In genomic region chr2:93286321-93286720, GRCm38 (mm10) we compare ENCODE assay signal across 12 mouse cellular contexts. TPM values are rescaled to one million over a fixed set of nuclear protein-coding genes. Genes with fewer than 3 reads are reported as not detected.
DNase-seq lines count a peak whose midpoint lies in the region; ATAC-seq and TF ChIP-seq lines count a peak whose summit lies in the region.
"Had no signal": no experiment of that assay in that cellular context is flagged by ENCODE, and none has a peak within 500 bp of the region (broad histone marks: within the 10 kb centered on the region; RNA-seq: fewer than 3 reads in every experiment).

No protein-coding gene starts in this region.

- no peak for TF ChIP-seq POLR2A in brain, embryonic 14.5 days (IDR thresholded peaks at IDR 0.05; ENCODE audit: borderline replicate concordance, extremely low read depth, insufficient read depth, insufficient read length, poor library complexity, severe bottlenecking)

- no peak for ATAC-seq in embryonic facial prominence, embryonic 12.5 days (ENCODE audit: insufficient number of reproducible peaks, insufficient read depth, low FRiP score, low TSS enrichment)
- 0 out of 2 replicates have a peak, but pooled peaks have one; percentile 16 for ATAC-seq in hindbrain, embryonic 13.5 days (ENCODE audit: low FRiP score)
- ATAC-seq in midbrain, embryonic 14.5 days (ENCODE audit: low FRiP score, low TSS enrichment), result no peak
- ATAC-seq in liver, embryonic 11.5 days (replicated peaks; ENCODE audit: low FRiP score), result no peak
- ATAC-seq in erythroblast, adult 5-6 weeks (replicated peaks; ENCODE audit: low FRiP score, poor library complexity, severe bottlenecking), result no peak

- H3K27ac ChIP-seq in embryonic facial prominence, embryonic 12.5 days, result peak overlapping the region; percentile 47
- peak overlapping the region; percentile 94 for H3K27ac ChIP-seq in hindbrain, embryonic 13.5 days
- peak overlapping the region; percentile 93 for H3K27ac ChIP-seq in midbrain, embryonic 14.5 days (replicated peaks; ENCODE audit: low read depth, low read length)
- H3K27ac ChIP-seq in liver, embryonic 11.5 days (ENCODE audit: low read depth, low read length), result no peak overlapping the region
- H3K27ac ChIP-seq: limb, embryonic 15.5 days had no signal

- no peak overlapping the region for H3K4me2 ChIP-seq in embryonic facial prominence, embryonic 12.5 days (replicated peaks)
- H3K4me2 ChIP-seq in hindbrain, embryonic 13.5 days, result no peak overlapping the region
- H3K4me2 ChIP-seq in midbrain, embryonic 14.5 days (ENCODE audit: low read length), result no peak overlapping the region
- no peak overlapping the region for H3K4me2 ChIP-seq in liver, embryonic 11.5 days
- H3K4me2 ChIP-seq: limb, embryonic 15.5 days had no signal

- H3K9me3 ChIP-seq in embryonic facial prominence, embryonic 12.5 days, result no peaks in the 10 kb centered on the region
- no peaks in the 10 kb centered on the region for H3K9me3 ChIP-seq in hindbrain, embryonic 13.5 days
- H3K9me3 ChIP-seq in midbrain, embryonic 14.5 days (ENCODE audit: control insufficient read depth, low read length), result no peaks in the 10 kb centered on the region
- no peaks in the 10 kb centered on the region for H3K9me3 ChIP-seq in liver, embryonic 11.5 days (ENCODE audit: control insufficient read depth, low read length)
- H3K9me3 ChIP-seq: limb, embryonic 15.5 days had no signal

- no peaks in the 10 kb centered on the region for H3K27me3 ChIP-seq in embryonic facial prominence, embryonic 12.5 days
- no peaks in the 10 kb centered on the region for H3K27me3 ChIP-seq in hindbrain, embryonic 13.5 days
- H3K27me3 ChIP-seq in midbrain, embryonic 14.5 days (ENCODE audit: control insufficient read depth, insufficient read depth, low read length), result no peaks in the 10 kb centered on the region
- no peaks in the 10 kb centered on the region for H3K27me3 ChIP-seq in liver, embryonic 11.5 days (replicated peaks; ENCODE audit: control insufficient read depth, insufficient read depth, low read length)
- H3K27me3 ChIP-seq: limb, embryonic 15.5 days had no signal

- peak; percentile 59 for DNase-seq in brain, embryonic 14.5 days (ENCODE audit: low read depth)
- DNase-seq in midbrain, embryonic 14.5 days, result peak; percentile 61
- no peak for DNase-seq in liver, embryonic 11.5 days (ENCODE audit: low spot score)
- DNase-seq in c-Kit-positive CD71-positive TER-119-positive erythroid progenitor cells, embryonic 14.5 days (ENCODE audit: low spot score), result no peak
- DNase-seq: heart, adult 18-20 months; kidney, adult 18-20 months; right cerebral cortex, adult 18-20 months had no signal

- H3K9ac ChIP-seq in embryonic facial prominence, embryonic 12.5 days, result no peak overlapping the region
- H3K9ac ChIP-seq in hindbrain, embryonic 13.5 days, result peak overlapping the region; percentile 65
- H3K9ac ChIP-seq in midbrain, embryonic 14.5 days (replicated peaks; ENCODE audit: low read length), result no peak overlapping the region
- no peak overlapping the region for H3K9ac ChIP-seq in liver, embryonic 11.5 days (ENCODE audit: low read depth, low read length)
- H3K9ac ChIP-seq: limb, embryonic 15.5 days had no signal

- H3K4me3 ChIP-seq in embryonic facial prominence, embryonic 12.5 days, result no peak overlapping the region
- no peak overlapping the region for H3K4me3 ChIP-seq in hindbrain, embryonic 13.5 days
- H3K4me3 ChIP-seq in midbrain, embryonic 14.5 days (replicated peaks; ENCODE audit: low read depth, low read length), result no peak overlapping the region
- H3K4me3 ChIP-seq in liver, embryonic 11.5 days (ENCODE audit: low read depth, low read length), result no peak overlapping the region
- H3K4me3 ChIP-seq: limb, embryonic 15.5 days had no signal

- H3K4me1 ChIP-seq in embryonic facial prominence, embryonic 12.5 days, result peaks cover 76% of the 10 kb centered on the region
- H3K4me1 ChIP-seq in hindbrain, embryonic 13.5 days (replicated peaks), result peaks cover 95% of the 10 kb centered on the region
- H3K4me1 ChIP-seq in midbrain, embryonic 14.5 days (ENCODE audit: control insufficient read depth, insufficient read depth, low read length), result peaks cover 79% of the 10 kb centered on the region
- H3K4me1 ChIP-seq in liver, embryonic 11.5 days (replicated peaks; ENCODE audit: control insufficient read depth, insufficient read depth, low read length), result peaks cover 22% of the 10 kb centered on the region

- no peaks in the 10 kb centered on the region for H3K36me3 ChIP-seq in embryonic facial prominence, embryonic 12.5 days
- H3K36me3 ChIP-seq in hindbrain, embryonic 13.5 days, result no peaks in the 10 kb centered on the region
- H3K36me3 ChIP-seq in midbrain, embryonic 14.5 days (ENCODE audit: control insufficient read depth, insufficient read depth, low read length), result no peaks in the 10 kb centered on the region
- no peaks in the 10 kb centered on the region for H3K36me3 ChIP-seq in liver, embryonic 11.5 days (ENCODE audit: control insufficient read depth, insufficient read depth, low read length)
- H3K36me3 ChIP-seq: limb, embryonic 15.5 days had no signal

- no peak for TF ChIP-seq CTCF in brain, embryonic 14.5 days (IDR thresholded peaks at IDR 0.05; ENCODE audit: borderline replicate concordance, extremely low read depth, insufficient read depth, insufficient read length)

- WGBS in embryonic facial prominence, embryonic 12.5 days, result 50% methylated on average over 1 of the region's 2 CpGs
- WGBS in hindbrain, embryonic 13.5 days, result 44% methylated on average over 2 of the region's 2 CpGs
- WGBS in midbrain, embryonic 14.5 days, result 24% methylated on average over 2 of the region's 2 CpGs
- 56% methylated on average over 1 of the region's 2 CpGs for WGBS in liver, embryonic 11.5 days

RNA-seq across cellular contexts. Expression of gene Tspan18, which starts 48.0 kb away (rescaled TPM):
- polyA plus RNA-seq in brain, embryonic 14.5 days (2012; rRNA removed), result 25.3 and 43.9 TPM in 2 replicates
- polyA plus RNA-seq in embryonic facial prominence, embryonic 12.5 days (2016; fragmentation: Nextera tagmentation; extraction: Ambion mirVana), result 16.1 and 16.3 TPM in 2 replicates
- 23.6 and 32.5 TPM in 2 replicates for polyA plus RNA-seq in hindbrain, embryonic 13.5 days (2015; fragmentation: Nextera tagmentation; extraction: Ambion mirVana)
- 21.2 and 27.8 TPM in 2 replicates for polyA plus RNA-seq in midbrain, embryonic 14.5 days (2014; fragmentation: Nextera tagmentation; extraction: Ambion mirVana)
- polyA plus RNA-seq in liver, embryonic 11.5 days (2014; fragmentation: Nextera tagmentation; extraction: Ambion mirVana), result 19.4 and 19.5 TPM in 2 replicates
- not detected in 2 replicates for total RNA-seq in erythroblast, adult 5-6 weeks (2015; ENCODE audit: low replicate concordance)
- total RNA-seq in erythroblast, adult 5-6 weeks (2017; ENCODE audit: low replicate concordance), result not detected in 2 replicates
- total RNA-seq: monocyte, adult 5-6 weeks had no signal

Comparison
In these comparisons a context has a peak if more than half of its experiments do, and no peak if none do; other contexts are left out.
1. DNase-seq: peak in brain, embryonic 14.5 days (single experiment) and midbrain, embryonic 14.5 days (single experiment); none in liver, embryonic 11.5 days (single experiment) and c-Kit-positive CD71-positive TER-119-positive erythroid progenitor cells, embryonic 14.5 days (single experiment).